In genomic region chr10:3148171-3148570, GRCm38 (mm10) we compare ENCODE assay signal across 15 mouse cellular contexts.
"Had no signal": no experiment of that assay in that cellular context is flagged by ENCODE, and none has a peak within 500 bp of the region (broad histone marks: within the 10 kb centered on the region; RNA-seq: fewer than 3 reads in every experiment).

No protein-coding gene starts in this region.

- DNase-seq: liver, postnatal 0 days; lung, adult 2 months; lung, postnatal 14 days; lung, postnatal 36 days; midbrain, embryonic 14.5 days; retina, postnatal 1 day; right cerebral cortex, adult 18-20 months; right cerebral cortex, postnatal 25 days; right cerebral cortex, postnatal 4 days; spleen, adult 18-20 months; thymus, adult 2 months; thymus, postnatal 25 days; thymus, postnatal 4 days had no signal

- ATAC-seq: liver, postnatal 0 days; lung, postnatal 0 days; midbrain, embryonic 16.5 days had no signal
